Mouse (Mus musculus) gastrocnemius, postnatal 25 days (tissue): ENCODE data around the gene Adgre1. TPM values are rescaled to one million over a fixed set of nuclear protein-coding genes. Genes with fewer than 3 reads are reported as not detected.

ENCODE experiments used
- total RNA-seq, 2 experiments: library from RNA; stranded (reverse); gene quantifications; 1 replicate in 1 of 2; 2 replicates in 1 of 2; pipeline ENCODE4 v1.2.3; 2021

The Adgre1 gene
- total RNA-seq, 2 experiments from 2014 or later: 1.8 to 2.8 TPM

Other genes with a start within 250 kb of the Adgre1 start
- gene Cd70, start 208.9 kb upstream of the Adgre1 start, total RNA-seq: not detected
- not detected for gene Tnfsf14, start 164.5 kb upstream of the Adgre1 start, total RNA-seq
- 10 to 100 TPM in 1 of 2 experiments, 1 to 10 TPM in 1; 2.5 to 26.2 TPM for gene C3, start 130.6 kb upstream of the Adgre1 start, total RNA-seq
- 10 to 100 TPM; 20.7 to 22.7 TPM for gene Gpr108, start 110.2 kb upstream of the Adgre1 start, total RNA-seq
- 100 to 1,000 TPM; 132 to 134 TPM for gene Trip10, start 109.2 kb upstream of the Adgre1 start, total RNA-seq
- gene Vav1, start 79.6 kb upstream of the Adgre1 start, total RNA-seq: under 1 TPM; 0.33 to 0.56 TPM
- gene Vmn2r120, start 186.8 kb downstream of the Adgre1 start, total RNA-seq: not detected